Mouse (Mus musculus): ENCODE measurements around the gene Gp9. TPM values are rescaled to one million over a fixed set of nuclear protein-coding genes. Genes with fewer than 3 reads are reported as not detected.

Gene Gp9
- total and polyA plus RNA-seq, 2 experiments from 2014 or later: 0.18 to 0.33 TPM

- peaks cover 19% of the 10 kb centered on the region for H3K36me3 ChIP-seq (ENCODE audit: insufficient read depth)
- no peaks in the 10 kb centered on the region for H3K9me3 ChIP-seq (ENCODE audit: low read length)
- no peak overlapping the region for H3K9ac ChIP-seq
- H3K4me2 ChIP-seq (ENCODE audit: low read depth): no peak overlapping the region
- no peak for TF ChIP-seq CTCF (IDR thresholded peaks at IDR 0.05; ENCODE audit: low read depth)
- H3K4me1 ChIP-seq (ENCODE audit: insufficient read depth): no peaks in the 10 kb centered on the region
- H3K4me3 ChIP-seq (ENCODE audit: low read depth, low read length): no peak overlapping the region
- no peak for DNase-seq
- 96% methylated on average over 9 of the region's 9 CpGs for WGBS
- H3K27ac ChIP-seq (ENCODE audit: low read depth, low read length): no peak overlapping the region
- H3K27me3 ChIP-seq (ENCODE audit: insufficient read depth, low read length): no peaks in the 10 kb centered on the region
- no peak for ATAC-seq
These were observed 10.5 kb downstream of the Gp9 start for GRCm38 (mm10) chr6:87788266-87788895.

DNA sequence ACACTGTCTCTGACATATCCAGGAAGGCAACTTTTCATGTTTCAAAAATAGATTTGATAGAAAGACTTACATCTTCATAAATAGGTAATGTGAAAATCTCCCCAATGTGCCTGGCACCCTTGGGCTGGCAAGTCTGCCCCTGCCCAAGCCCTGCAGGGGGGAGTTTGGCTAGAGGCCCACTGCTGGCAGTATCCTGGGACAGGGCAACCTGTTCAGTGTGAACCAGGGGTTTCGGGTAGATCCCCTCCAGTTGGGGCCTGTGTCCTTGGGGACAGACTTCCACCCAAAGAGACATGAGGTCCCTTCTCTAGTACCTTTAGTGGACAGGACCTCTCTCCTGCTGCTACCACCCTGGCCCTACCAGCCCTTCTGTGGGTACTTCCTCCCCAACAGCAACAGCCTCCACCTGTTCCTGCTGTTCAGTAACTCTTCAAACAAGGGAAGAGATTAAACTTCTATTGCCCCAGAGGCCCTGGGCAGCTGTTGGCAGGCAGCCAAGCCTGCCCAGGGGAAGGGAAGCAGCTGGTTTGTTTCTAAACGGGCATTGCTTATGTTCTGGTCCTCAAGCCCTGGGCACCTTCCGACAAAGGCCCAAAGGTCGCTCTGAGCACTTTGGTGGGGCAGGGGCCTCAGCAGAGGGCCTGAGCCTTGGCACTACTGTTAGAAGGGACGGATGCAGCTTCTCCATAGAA lies 11.2 kb downstream of the Gp9 start:
- Histone ChIP-seq H3K27me3 (ENCODE audit: insufficient read depth, low read length) (no peaks in the 10 kb centered on the region), H3K9ac (no peak overlapping the region), H3K4me3 (ENCODE audit: low read depth, low read length) (no peak overlapping the region), H3K4me2 (ENCODE audit: low read depth) (no peak overlapping the region), H3K9me3 (ENCODE audit: low read length) (no peaks in the 10 kb centered on the region), H3K27ac (ENCODE audit: low read depth, low read length) (no peak overlapping the region), H3K4me1 (ENCODE audit: insufficient read depth) (no peaks in the 10 kb centered on the region), H3K36me3 (ENCODE audit: insufficient read depth) (peaks cover 22% of the 10 kb centered on the region)
- no peak for TF ChIP-seq CTCF (IDR thresholded peaks at IDR 0.05; ENCODE audit: low read depth)
- DNase-seq (no peak), ATAC-seq (no peak)
- 24% methylated on average over 5 of the region's 5 CpGs for WGBS

GRCm38 (mm10) chr6:87789791-87790190 lies 11.9 kb downstream of the Gp9 start:
- Histone ChIP-seq H3K9me3 (ENCODE audit: low read length) (no peaks in the 10 kb centered on the region), H3K36me3 (ENCODE audit: insufficient read depth) (peaks cover 29% of the 10 kb centered on the region), H3K4me1 (ENCODE audit: insufficient read depth) (no peaks in the 10 kb centered on the region), H3K4me3 (ENCODE audit: low read depth, low read length) (no peak overlapping the region), H3K9ac (no peak overlapping the region), H3K4me2 (ENCODE audit: low read depth) (no peak overlapping the region), H3K27me3 (ENCODE audit: insufficient read depth, low read length) (no peaks in the 10 kb centered on the region), H3K27ac (ENCODE audit: low read depth, low read length) (no peak overlapping the region)
- ATAC-seq: no peak
- TF ChIP-seq CTCF (IDR thresholded peaks at IDR 0.05; ENCODE audit: low read depth): no peak
- WGBS: 93% methylated on average over 6 of the region's 6 CpGs
- no peak for DNase-seq

DNA sequence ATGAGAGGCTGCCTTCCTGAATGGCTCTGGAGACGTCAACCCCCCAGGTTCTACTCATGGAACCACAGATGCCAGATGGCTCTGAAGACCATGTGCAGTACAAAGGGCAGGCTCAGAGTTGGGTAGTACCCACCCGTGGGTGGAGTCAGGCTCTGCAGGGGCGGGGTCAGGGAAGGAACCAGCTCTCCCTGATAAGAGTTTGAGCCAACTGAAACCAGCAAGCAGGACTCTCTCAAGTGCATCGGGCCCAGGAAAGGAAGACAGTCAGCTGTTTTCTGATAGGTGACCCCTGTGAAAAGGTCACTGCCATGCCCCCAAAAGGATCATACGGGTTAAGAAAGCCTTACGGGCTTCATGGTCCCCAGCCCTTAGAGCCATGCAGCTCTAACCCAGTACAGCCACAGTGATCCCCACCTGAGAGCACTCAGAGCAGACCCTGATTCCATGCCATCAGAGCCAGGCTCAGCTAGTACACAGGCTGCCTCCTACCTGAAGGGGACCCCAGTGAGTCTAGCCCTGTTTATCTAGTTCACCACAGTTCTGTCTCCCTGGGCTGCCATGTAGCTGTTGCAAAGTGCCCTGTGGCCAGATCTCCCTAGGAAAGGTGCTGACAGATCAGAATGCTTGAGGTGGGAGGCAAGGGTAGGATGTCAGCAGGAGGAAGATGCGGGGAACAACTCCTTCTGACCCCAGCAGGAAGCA lies 13.1 kb downstream of the Gp9 start:
- ATAC-seq: no peak
- 84% methylated on average over 7 of the region's 7 CpGs for WGBS

DNA sequence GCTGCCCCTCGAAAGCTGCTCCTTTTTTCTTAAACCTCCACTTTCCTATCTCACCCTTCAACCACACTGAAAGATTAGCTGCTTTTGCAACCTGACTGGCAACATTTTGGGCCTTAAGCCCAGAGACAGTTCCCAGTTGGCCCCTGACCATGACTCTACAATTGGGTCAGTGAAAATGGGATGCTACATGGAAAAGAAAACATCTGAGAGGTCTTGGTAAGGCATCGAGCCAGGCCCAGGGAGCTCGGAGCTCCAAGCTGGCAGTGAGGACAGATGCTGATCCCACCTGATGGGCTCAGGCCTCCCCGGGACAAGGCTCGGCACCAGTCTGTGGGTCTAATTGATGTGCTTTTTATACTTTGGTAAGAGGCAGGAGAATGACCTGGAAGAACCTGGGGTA lies 14.0 kb downstream of the Gp9 start:
- Histone ChIP-seq H3K27ac (ENCODE audit: low read depth, low read length) (no peak overlapping the region), H3K4me1 (ENCODE audit: insufficient read depth) (no peaks in the 10 kb centered on the region), H3K4me3 (ENCODE audit: low read depth, low read length) (no peak overlapping the region), H3K36me3 (ENCODE audit: insufficient read depth) (peaks cover 29% of the 10 kb centered on the region), H3K9me3 (ENCODE audit: low read length) (no peaks in the 10 kb centered on the region), H3K27me3 (ENCODE audit: insufficient read depth, low read length) (no peaks in the 10 kb centered on the region), H3K4me2 (ENCODE audit: low read depth) (no peak overlapping the region), H3K9ac (no peak overlapping the region)
- ATAC-seq (no peak), DNase-seq (no peak)
- 94% methylated on average over 5 of the region's 5 CpGs for WGBS
- no peak for TF ChIP-seq CTCF (IDR thresholded peaks at IDR 0.05; ENCODE audit: low read depth)

More for the DNA sequence above, 13.1 kb downstream of the Gp9 start:
- Histone ChIP-seq H3K36me3 (ENCODE audit: insufficient read depth) (peaks cover 29% of the 10 kb centered on the region), H3K4me3 (ENCODE audit: low read depth, low read length) (no peak overlapping the region), H3K27ac (ENCODE audit: low read depth, low read length) (no peak overlapping the region), H3K4me2 (ENCODE audit: low read depth) (no peak overlapping the region), H3K27me3 (ENCODE audit: insufficient read depth, low read length) (no peaks in the 10 kb centered on the region), H3K9ac (no peak overlapping the region), H3K9me3 (ENCODE audit: low read length) (no peaks in the 10 kb centered on the region), H3K4me1 (ENCODE audit: insufficient read depth) (no peaks in the 10 kb centered on the region)
- no peak for TF ChIP-seq CTCF (IDR thresholded peaks at IDR 0.05; ENCODE audit: low read depth)
- DNase-seq: no peak

DNA sequence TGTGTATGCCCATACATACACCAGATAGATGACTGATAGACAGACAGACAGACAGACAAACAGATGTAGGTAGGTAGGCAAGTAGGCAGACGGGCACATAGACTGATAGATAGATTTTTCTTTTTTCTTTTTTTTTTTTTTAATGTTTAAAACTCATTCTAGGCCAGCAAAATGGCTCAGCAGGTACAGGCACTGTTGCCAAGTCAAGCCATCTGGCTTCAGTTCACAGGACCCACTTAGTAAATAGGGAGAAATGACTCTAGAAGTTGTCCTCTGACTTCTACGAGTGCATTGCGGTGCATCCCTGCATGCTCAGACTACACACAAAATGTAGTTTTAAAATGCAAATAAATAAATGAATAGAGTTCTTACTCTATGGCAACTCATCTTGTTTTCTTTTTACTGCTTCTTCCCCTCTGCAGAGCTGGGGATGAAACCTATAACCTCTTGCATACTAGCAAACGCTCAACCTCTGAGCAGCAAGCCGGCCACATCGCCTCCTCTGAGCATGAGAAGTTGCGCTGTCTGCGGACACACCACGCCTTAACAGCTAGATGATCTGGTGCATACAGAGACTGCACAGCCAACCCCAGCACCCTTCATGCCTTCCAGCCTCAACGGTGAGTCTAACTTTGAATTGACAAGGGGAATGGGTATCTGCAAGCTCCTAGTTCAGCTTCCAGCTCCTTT lies 16.1 kb downstream of the Gp9 start:
- WGBS: 94% methylated on average over 10 of the region's 10 CpGs
- Histone ChIP-seq H3K36me3 (ENCODE audit: insufficient read depth) (peaks cover 29% of the 10 kb centered on the region), H3K4me3 (ENCODE audit: low read depth, low read length) (no peak overlapping the region), H3K9me3 (ENCODE audit: low read length) (no peaks in the 10 kb centered on the region), H3K4me1 (ENCODE audit: insufficient read depth) (no peaks in the 10 kb centered on the region), H3K27me3 (ENCODE audit: insufficient read depth, low read length) (no peaks in the 10 kb centered on the region), H3K9ac (no peak overlapping the region), H3K27ac (ENCODE audit: low read depth, low read length) (no peak overlapping the region), H3K4me2 (ENCODE audit: low read depth) (no peak overlapping the region)
- ATAC-seq (no peak), DNase-seq (no peak)
- TF ChIP-seq CTCF (IDR thresholded peaks at IDR 0.05; ENCODE audit: low read depth): no peak

Data from forebrain, postnatal 0 days (tissue).